Mouse (Mus musculus): ENCODE measurements at regions not wholly inside any gene's neighbourhood (a gene's known extent, or its start where the extent isn't known, plus 50 kb on each side); places are given as distances from the start of the nearest gene placed in this dataset.

GRCm38 (mm10) chr12:43843907-43844537 lies 366.1 kb downstream of the Dnajb9 start:
- no peak for DNase-seq

DNA sequence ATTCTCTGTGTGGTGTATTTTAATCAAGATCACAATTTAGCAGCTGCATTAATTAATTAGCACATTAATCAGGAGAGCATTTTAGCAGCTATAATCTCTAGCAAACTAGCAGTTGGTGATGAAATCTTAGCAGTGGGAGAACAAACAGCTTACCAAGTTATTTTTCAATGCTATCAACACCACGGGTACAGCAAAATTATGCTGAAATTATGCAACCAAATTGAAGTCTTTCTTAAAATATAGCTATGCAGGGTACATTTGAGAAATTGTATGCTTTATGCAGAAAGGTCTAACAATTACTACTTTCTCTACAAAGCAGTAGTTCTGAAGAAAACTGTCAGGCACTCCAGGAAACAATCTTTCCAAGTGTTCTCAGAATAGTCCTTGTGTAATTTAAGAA lies 378.1 kb downstream of the Dnajb9 start:
- DNase-seq: no peak

DNA sequence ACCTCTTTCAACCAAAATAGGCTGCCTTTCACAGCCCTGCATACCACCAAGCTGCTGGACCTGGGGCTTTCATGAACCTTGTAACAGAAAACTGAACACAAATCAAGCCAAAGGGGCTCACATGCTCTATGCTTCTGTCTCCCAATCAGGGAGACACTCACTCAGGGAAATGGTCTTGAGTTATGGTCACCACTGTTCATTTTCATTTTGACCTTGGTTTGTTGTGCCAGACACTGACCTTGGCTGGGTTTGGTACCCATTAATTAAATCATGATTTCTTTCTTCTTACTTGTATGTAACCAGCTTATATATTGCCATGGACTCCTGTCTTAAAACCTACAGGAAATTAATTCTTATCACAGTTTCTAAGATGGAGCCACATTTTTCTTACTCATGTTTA lies 381.5 kb downstream of the Dnajb9 start:
- DNase-seq: no peak

- no peak for DNase-seq
These were observed 382.2 kb downstream of the Dnajb9 start for GRCm38 (mm10) chr12:43827901-43828300.

GRCm38 (mm10) chr12:43827296-43827695 lies 382.8 kb downstream of the Dnajb9 start:
- DNase-seq: no peak

DNA sequence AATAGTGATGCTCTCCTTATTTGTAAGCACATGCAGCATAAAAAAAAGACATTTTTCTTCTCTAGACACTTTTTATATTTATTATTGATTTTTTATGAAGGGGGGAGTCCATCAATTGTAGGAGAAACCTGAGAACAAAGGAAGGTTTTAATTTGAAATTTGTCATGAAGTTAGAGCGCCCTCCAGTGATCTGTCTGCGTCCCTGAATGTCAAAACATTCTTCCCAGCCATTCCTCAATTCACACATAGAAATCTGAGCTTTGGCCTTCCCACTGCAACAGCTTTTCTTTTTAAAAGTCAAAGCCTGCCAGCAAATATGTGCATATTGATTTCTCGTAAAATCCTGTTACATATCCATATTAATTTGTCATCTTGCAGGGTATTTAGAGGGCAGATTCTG lies 396.6 kb downstream of the Dnajb9 start:
- peak in 1 of 2 experiments; percentile 6 for DNase-seq

DNA sequence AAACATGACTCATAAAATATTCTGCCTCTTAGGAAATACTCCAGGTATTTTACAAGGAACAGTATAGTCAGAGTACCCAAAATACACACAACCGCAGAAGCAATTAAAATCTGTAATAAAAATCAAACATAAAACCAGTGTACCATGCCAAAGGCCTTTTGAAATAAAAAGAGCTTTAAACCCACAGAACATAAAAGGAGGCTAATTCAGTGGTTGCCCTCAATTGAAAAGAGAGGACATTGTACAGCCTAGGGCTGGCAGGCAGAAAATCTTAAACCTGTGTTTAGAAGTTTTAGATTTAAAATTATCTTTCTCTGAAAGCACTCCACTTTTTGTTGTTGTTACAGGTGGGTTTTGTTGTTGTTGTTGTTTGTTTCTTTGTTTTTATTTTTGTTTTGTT lies 437.4 kb downstream of the Dnajb9 start:
- no peak for DNase-seq

GRCm38 (mm10) chr12:43762151-43762550 lies 448.0 kb downstream of the Dnajb9 start:
- DNase-seq: no peak

Measured in kidney, postnatal 4 days (tissue).